Mouse (Mus musculus) lung, embryonic 15.5 days (tissue): ENCODE data around the gene Limk1. TPM values are rescaled to one million over a fixed set of nuclear protein-coding genes. Genes with fewer than 3 reads are reported as not detected.

ENCODE experiments used
- ATAC-seq: fragments of 200-750 bp; cut with Nextera tagmentation; 2 replicates; pipeline ENCODE4 v1.8.0; 2017; ENCODE audit warnings: moderate number of reproducible peaks, borderline replicate concordance; ENCODE audit not compliant: low FRiP score, low TSS enrichment; ENCODE audit errors: extremely low read depth
- H3K27ac ChIP-seq: fragments of 300-500 bp; sonication (generic); 2 replicates; pipeline ENCODE4 v1.5.1; 2015; ENCODE audit warnings: moderate library complexity, mild to moderate bottlenecking, inconsistent platforms
- H3K27me3 ChIP-seq: fragments of 300-500 bp; sonication (generic); 2 replicates; pipeline ENCODE4 v1.6.1; 2015; ENCODE audit warnings: inconsistent platforms
- H3K36me3 ChIP-seq: fragments of 300-500 bp; sonication (generic); 2 replicates; pipeline ENCODE4 v1.6.1; 2015; ENCODE audit warnings: inconsistent platforms
- H3K4me1 ChIP-seq: fragments of 300-500 bp; sonication (generic); 2 replicates; pipeline ENCODE4 v1.6.1; 2015; ENCODE audit warnings: inconsistent platforms
- H3K4me2 ChIP-seq: fragments of 300-500 bp; sonication (generic); 2 replicates; pipeline ENCODE4 v1.6.1; 2015; ENCODE audit warnings: inconsistent platforms, mild to moderate bottlenecking, moderate library complexity
- H3K4me3 ChIP-seq: fragments of 300-500 bp; sonication (generic); 2 replicates; pipeline ENCODE4 v1.5.1; 2015; ENCODE audit warnings: mild to moderate bottlenecking, inconsistent platforms
- H3K9ac ChIP-seq: fragments of 300-500 bp; sonication (generic); 2 replicates; pipeline ENCODE4 v1.6.1; 2015; ENCODE audit warnings: inconsistent platforms
- H3K9me3 ChIP-seq: fragments of 300-500 bp; sonication (generic); 2 replicates; pipeline ENCODE4 v1.6.1; 2016; ENCODE audit warnings: inconsistent platforms
- WGBS: fragments of 180-500 bp; shearing (Covaris S2); methylation state at CpG from one replicate; pipeline ENCODE4 v1.1.7; 2015; 5-methylcytosine and 5-hydroxymethylcytosine counted together
- polyA plus RNA-seq: library from polyadenylated mRNA; unstranded; fragments of >200 nt; fragmentation: Nextera tagmentation; extraction: Ambion mirVana; gene quantifications from 2 replicates; pipeline ENCODE4 v1.2.1, GENCODE M21; 2015

Gene Limk1
- polyA plus RNA-seq, 1 experiment from 2014 or later: 8.2 TPM

DNA sequence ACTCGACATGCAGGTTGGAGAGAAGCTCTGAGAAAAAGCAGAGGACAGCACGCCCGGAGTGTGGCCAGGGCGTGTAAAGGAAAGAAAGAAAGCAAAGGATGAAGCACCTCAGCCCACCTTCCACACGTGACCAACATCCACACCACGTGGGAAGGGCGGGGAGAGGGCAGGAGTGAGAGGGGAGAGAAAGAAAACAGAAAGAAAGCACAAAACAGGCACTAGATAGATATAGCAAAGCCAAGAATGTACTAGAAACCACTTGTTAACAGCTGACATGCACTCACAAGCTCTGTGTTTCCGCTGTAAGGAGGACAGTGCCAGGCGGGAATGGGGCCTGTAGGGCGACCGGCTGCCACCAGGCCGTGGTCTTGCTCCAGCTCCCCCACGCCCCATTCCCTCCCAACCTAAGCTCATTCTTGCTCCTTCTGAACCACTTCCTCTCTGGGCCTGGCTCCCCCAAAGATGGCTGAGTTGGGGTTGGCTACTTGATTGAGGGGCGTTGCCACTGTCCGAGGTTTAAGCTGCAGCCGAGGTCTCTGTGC, 67.2 kb downstream of the Limk1 start:
- H3K9ac ChIP-seq: no peak overlapping the region
- WGBS: 86% methylated on average over 16 of the region's 16 CpGs
- no peak overlapping the region for H3K4me3 ChIP-seq
- H3K27ac ChIP-seq: no peak overlapping the region
- no peak overlapping the region for H3K4me2 ChIP-seq
- H3K9me3 ChIP-seq: no peaks in the 10 kb centered on the region
- no peak for ATAC-seq
- H3K36me3 ChIP-seq: peaks cover 92% of the 10 kb centered on the region
- H3K27me3 ChIP-seq: no peaks in the 10 kb centered on the region
- H3K4me1 ChIP-seq: no peaks in the 10 kb centered on the region

- H3K4me1 ChIP-seq: no peaks in the 10 kb centered on the region
Measured at GRCm38 (mm10) chr5:134620457-134620856, 67.9 kb downstream of the Limk1 start.

DNA sequence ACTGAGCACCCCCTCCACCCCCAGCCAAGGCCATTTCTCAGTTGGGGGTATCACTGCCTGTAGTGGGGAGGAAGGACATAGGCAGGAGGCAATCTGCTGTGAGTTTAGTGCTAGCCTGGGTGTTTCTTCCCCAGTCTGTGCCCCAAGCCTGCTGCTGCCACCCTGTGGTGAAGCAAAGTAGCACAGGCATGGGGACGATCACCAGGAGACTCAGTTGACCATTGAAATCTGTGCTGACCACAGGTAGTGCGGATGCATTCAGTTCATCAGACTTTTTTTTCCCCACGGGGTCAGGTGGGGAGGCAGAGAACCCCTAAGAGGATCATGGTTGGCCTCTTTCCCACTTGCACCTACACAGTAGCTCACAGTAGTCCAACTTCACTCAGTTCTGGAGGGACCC, 71.3 kb downstream of the Limk1 start:
- Histone ChIP-seq H3K36me3 (peaks cover 55% of the 10 kb centered on the region), H3K9ac (no peak overlapping the region), H3K27me3 (no peaks in the 10 kb centered on the region), H3K4me3 (no peak overlapping the region), H3K9me3 (no peaks in the 10 kb centered on the region), H3K4me2 (no peak overlapping the region), H3K27ac (no peak overlapping the region), H3K4me1 (no peaks in the 10 kb centered on the region)
- WGBS: 53% methylated on average over 3 of the region's 3 CpGs
- ATAC-seq: no peak

More at GRCm38 (mm10) chr5:134620457-134620856, 67.9 kb downstream of the Limk1 start:
- no peaks in the 10 kb centered on the region for H3K27me3 ChIP-seq
- WGBS: 97% methylated on average over 9 of the region's 9 CpGs
- no peak overlapping the region for H3K27ac ChIP-seq
- no peak overlapping the region for H3K4me2 ChIP-seq
- no peaks in the 10 kb centered on the region for H3K9me3 ChIP-seq
- H3K4me3 ChIP-seq: no peak overlapping the region
- H3K36me3 ChIP-seq: peaks cover 85% of the 10 kb centered on the region
- no peak for ATAC-seq
- no peak overlapping the region for H3K9ac ChIP-seq

DNA sequence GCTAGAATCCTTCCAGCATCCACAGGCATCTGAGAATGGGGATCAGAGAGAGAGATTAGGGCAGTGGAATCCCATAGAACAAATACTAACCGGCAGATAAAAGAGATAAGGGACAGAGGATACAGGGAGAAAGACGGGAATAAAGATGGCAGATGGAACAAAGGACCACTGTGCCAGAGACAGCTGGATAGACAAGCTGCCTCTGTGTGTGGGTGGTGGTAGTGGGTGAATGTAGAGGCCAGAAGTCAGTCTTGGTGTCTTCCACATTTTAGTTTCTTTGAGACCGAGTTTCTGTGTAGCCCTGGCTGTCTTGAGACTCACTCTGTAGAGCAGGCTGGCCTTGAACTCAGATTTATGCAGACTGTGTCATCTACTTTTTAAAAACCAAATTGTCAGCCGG, 72.6 kb downstream of the Limk1 start:
- WGBS: 66% methylated on average over 4 of the region's 4 CpGs
- ATAC-seq: no peak
- Histone ChIP-seq H3K36me3 (peaks cover 43% of the 10 kb centered on the region), H3K9ac (no peak overlapping the region), H3K27ac (no peak overlapping the region), H3K4me2 (no peak overlapping the region), H3K27me3 (no peaks in the 10 kb centered on the region), H3K4me3 (no peak overlapping the region), H3K4me1 (no peaks in the 10 kb centered on the region), H3K9me3 (no peaks in the 10 kb centered on the region)

GRCm38 (mm10) chr5:134615380-134615779, 73.0 kb downstream of the Limk1 start:
- Histone ChIP-seq H3K36me3 (peaks cover 39% of the 10 kb centered on the region), H3K27ac (no peak overlapping the region), H3K9ac (no peak overlapping the region), H3K4me3 (no peak overlapping the region), H3K4me1 (no peaks in the 10 kb centered on the region), H3K27me3 (no peaks in the 10 kb centered on the region), H3K4me2 (no peak overlapping the region), H3K9me3 (no peaks in the 10 kb centered on the region)
- WGBS: 77% methylated on average over 8 of the region's 8 CpGs
- no peak for ATAC-seq

GRCm38 (mm10) chr5:134614802-134615201, 73.6 kb downstream of the Limk1 start, which contains the start of gene Lat2:
TSS of gene Lat2 (minus strand) at chr5:134615025.
- Histone ChIP-seq H3K4me2 (no peak within 1 kb of the TSS), H3K9ac (no peak within 1 kb of the TSS), H3K27me3 (no peaks in the 10 kb centered on the region), H3K9me3 (no peaks in the 10 kb centered on the region), H3K27ac (no peak within 1 kb of the TSS), H3K4me3 (no peak within 1 kb of the TSS), H3K36me3 (peaks cover 33% of the 10 kb centered on the region), H3K4me1 (no peaks in the 10 kb centered on the region)
- ATAC-seq: no peak
- 78% methylated on average over 7 of the region's 7 CpGs for whole genome bisulfite sequencing

DNA sequence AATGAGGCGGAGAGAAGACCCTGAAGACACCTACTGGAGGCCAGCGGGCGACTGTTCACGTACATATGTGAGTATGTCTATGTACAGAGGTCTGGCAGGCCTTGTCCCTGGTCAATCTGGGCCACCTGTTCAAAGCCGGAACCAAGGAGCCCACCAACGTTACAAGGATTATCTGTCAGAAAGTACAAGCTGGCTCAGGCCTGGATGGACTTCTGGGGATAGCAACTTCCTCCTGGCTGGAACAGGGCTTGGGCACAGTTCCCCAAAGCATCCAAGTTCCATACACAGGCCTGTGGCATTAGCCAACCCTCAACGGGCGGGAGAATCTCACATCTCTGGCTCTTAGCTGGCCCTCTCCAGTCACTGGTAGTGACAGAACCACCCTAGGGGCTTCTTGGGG, 74.1 kb downstream of the Limk1 start:
- peaks cover 28% of the 10 kb centered on the region for H3K36me3 ChIP-seq
- no peak overlapping the region for H3K4me2 ChIP-seq
- H3K9ac ChIP-seq: no peak overlapping the region
- no peaks in the 10 kb centered on the region for H3K27me3 ChIP-seq
- WGBS: 82% methylated on average over 8 of the region's 8 CpGs
- no peak for ATAC-seq
- no peak overlapping the region for H3K4me3 ChIP-seq
- H3K4me1 ChIP-seq: no peaks in the 10 kb centered on the region
- H3K27ac ChIP-seq: no peak overlapping the region
- H3K9me3 ChIP-seq: no peaks in the 10 kb centered on the region

DNA sequence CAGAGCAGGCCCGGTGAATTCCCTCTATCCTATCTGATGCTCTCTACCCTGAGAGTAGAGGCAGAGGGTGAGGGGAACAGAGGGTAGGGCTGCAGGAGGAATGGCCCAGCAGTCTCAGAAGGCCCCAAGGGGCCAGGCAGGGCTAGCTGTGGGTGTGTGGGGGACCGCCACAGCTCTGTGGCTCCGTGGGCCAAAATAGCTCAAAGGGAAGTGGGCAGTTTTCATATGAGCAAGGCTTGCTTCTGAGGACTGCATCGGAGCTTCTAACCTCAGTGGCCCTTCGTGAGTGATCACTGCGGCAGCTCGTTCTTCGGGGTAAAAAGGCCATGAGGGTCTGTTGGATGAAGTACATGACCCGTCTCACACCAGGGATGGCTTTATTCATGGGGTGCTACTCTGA, 74.7 kb downstream of the Limk1 start:
- no peak for ATAC-seq
- Histone ChIP-seq H3K27ac (no peak overlapping the region), H3K4me3 (no peak overlapping the region), H3K4me2 (no peak overlapping the region), H3K9ac (no peak overlapping the region), H3K27me3 (no peaks in the 10 kb centered on the region), H3K9me3 (no peaks in the 10 kb centered on the region), H3K4me1 (no peaks in the 10 kb centered on the region), H3K36me3 (peaks cover 22% of the 10 kb centered on the region)
- WGBS: 72% methylated on average over 9 of the region's 9 CpGs

- Histone ChIP-seq H3K36me3 (0 out of 2 replicates have a peak, but pooled peaks cover 10% of the 10 kb centered on the region), H3K4me1 (peaks cover 4% of the 10 kb centered on the region; the same call in 1 of the 2 replicates), H3K9me3 (no peaks in the 10 kb centered on the region), H3K9ac (no peak overlapping the region), H3K27ac (no peak overlapping the region), H3K4me2 (no peak overlapping the region), H3K27me3 (no peaks in the 10 kb centered on the region), H3K4me3 (no peak overlapping the region)
- ATAC-seq: no peak
- 47% methylated on average over 8 of the region's 8 CpGs for WGBS
Measured at GRCm38 (mm10) chr5:134611810-134612521, 76.4 kb downstream of the Limk1 start.

GRCm38 (mm10) chr5:134609916-134610643, 78.3 kb downstream of the Limk1 start:
- ATAC-seq: no peak
- 85% methylated on average over 12 of the region's 12 CpGs for WGBS
- Histone ChIP-seq H3K9ac (no peak overlapping the region), H3K4me3 (no peak overlapping the region), H3K27me3 (no peaks in the 10 kb centered on the region), H3K4me2 (no peak overlapping the region), H3K27ac (no peak overlapping the region), H3K36me3 (0 out of 2 replicates have a peak, but pooled peaks cover under 1% of the 10 kb centered on the region), H3K4me1 (peaks cover 4% of the 10 kb centered on the region; the same call in 1 of the 2 replicates), H3K9me3 (no peaks in the 10 kb centered on the region)

GRCm38 (mm10) chr5:134607121-134607520, 81.3 kb downstream of the Limk1 start:
- H3K4me1 ChIP-seq: peaks cover 4% of the 10 kb centered on the region; the same call in 1 of the 2 replicates
- peak; percentile 47; the same call in 1 of the 2 replicates for ATAC-seq
- H3K9me3 ChIP-seq: no peaks in the 10 kb centered on the region
- H3K27me3 ChIP-seq: no peaks in the 10 kb centered on the region
- no peak overlapping the region for H3K4me3 ChIP-seq
- no peaks in the 10 kb centered on the region for H3K36me3 ChIP-seq
- no peak overlapping the region for H3K27ac ChIP-seq
- H3K4me2 ChIP-seq: no peak overlapping the region
- H3K9ac ChIP-seq: no peak overlapping the region
- 47% methylated on average over 5 of the region's 5 CpGs for WGBS

- H3K27me3 ChIP-seq: no peaks in the 10 kb centered on the region
- peaks cover 4% of the 10 kb centered on the region; the same call in 1 of the 2 replicates for H3K4me1 ChIP-seq
- ATAC-seq: no peak
- H3K9ac ChIP-seq: no peak overlapping the region; the same call in 1 of the 2 replicates
- no peak overlapping the region for H3K27ac ChIP-seq
- H3K4me2 ChIP-seq: no peak overlapping the region
- no peaks in the 10 kb centered on the region for H3K36me3 ChIP-seq
- H3K9me3 ChIP-seq: no peaks in the 10 kb centered on the region
- H3K4me3 ChIP-seq: no peak overlapping the region
Measured at GRCm38 (mm10) chr5:134606314-134606713, 82.1 kb downstream of the Limk1 start.
